Mouse (Mus musculus) megakaryocyte, embryonic 14.5 days (primary cell): ENCODE measurements around the gene Larp1.

Experiments
- FLI1 ChIP-seq: IDR thresholded peaks from 2 replicates; pipeline ENCODE4 v1.6.1; 2012; ENCODE audit warnings: low read length, inconsistent platforms, mixed read lengths
- GATA1 ChIP-seq: IDR thresholded peaks from 3 replicates; pipeline ENCODE4 v1.6.1; 2012; ENCODE audit warnings: mixed read lengths, low read length, inconsistent platforms, borderline replicate concordance

GRCm38 (mm10) chr11:58014604-58015003 is 5.7 kb downstream of the Larp1 start:
- TF ChIP-seq GATA1: no peak
- TF ChIP-seq FLI1: no peak
